Comparison of ENCODE assay signal across 8 mouse cellular contexts in genomic region chr2:73273249-73274118, GRCm38 (mm10). TPM values are rescaled to one million over a fixed set of nuclear protein-coding genes. Genes with fewer than 3 reads are reported as not detected.
A peak's percentile ranks its signal among the peaks of the same experiment; 100 is the strongest.
DNase-seq lines count a peak whose midpoint lies in the region; ATAC-seq and TF ChIP-seq lines count a peak whose summit lies in the region.

No protein-coding gene starts in this region.

- no peaks in the 10 kb centered on the region for H3K36me3 ChIP-seq in lung, postnatal 0 days (ENCODE audit: insufficient read depth, low read length)
- H3K36me3 ChIP-seq in hindbrain, embryonic 11.5 days (ENCODE audit: control insufficient read depth, insufficient read depth, low read length) = no peaks in the 10 kb centered on the region
- no peaks in the 10 kb centered on the region for H3K36me3 ChIP-seq in liver, embryonic 14.5 days (replicated peaks; ENCODE audit: control insufficient read depth, insufficient read depth, low read depth)
- H3K36me3 ChIP-seq in stomach, embryonic 15.5 days = no peaks in the 10 kb centered on the region

- H3K9ac ChIP-seq in lung, postnatal 0 days (replicated peaks; ENCODE audit: low read depth) = no peak overlapping the region
- peak overlapping the region; percentile 72 for H3K9ac ChIP-seq in hindbrain, embryonic 11.5 days (ENCODE audit: low read depth, low read length)
- no peak overlapping the region for H3K9ac ChIP-seq in liver, embryonic 14.5 days (replicated peaks)
- no peak overlapping the region for H3K9ac ChIP-seq in stomach, embryonic 15.5 days

- no peaks in the 10 kb centered on the region for H3K9me3 ChIP-seq in lung, postnatal 0 days (ENCODE audit: low read length)
- H3K9me3 ChIP-seq in hindbrain, embryonic 11.5 days (ENCODE audit: control insufficient read depth, low read length) = no peaks in the 10 kb centered on the region
- no peaks in the 10 kb centered on the region for H3K9me3 ChIP-seq in liver, embryonic 14.5 days (ENCODE audit: control insufficient read depth, low read length)
- no peaks in the 10 kb centered on the region for H3K9me3 ChIP-seq in stomach, embryonic 15.5 days

- no peak; the same call in 1 of the 2 replicates for TF ChIP-seq CTCF in lung, postnatal 0 days (IDR thresholded peaks at IDR 0.05)
- no peak for TF ChIP-seq CTCF in liver, embryonic 14.5 days (IDR thresholded peaks at IDR 0.05; ENCODE audit: low read depth)

- H3K4me3 ChIP-seq in lung, postnatal 0 days (ENCODE audit: low read depth, low read length) = peak overlapping the region; percentile 37
- H3K4me3 ChIP-seq in hindbrain, embryonic 11.5 days (ENCODE audit: low read depth, low read length) = peak overlapping the region; percentile 54
- H3K4me3 ChIP-seq in liver, embryonic 14.5 days (ENCODE audit: insufficient read depth in 1 of 2, low read depth in 2 of 2, low read length in 2 of 2) = peak overlapping the region; percentile 14 to 41; a peak in 2 of 4 replicates
- H3K4me3 ChIP-seq in stomach, embryonic 15.5 days (replicated peaks) = peak overlapping the region; percentile 38

- H3K4me1 ChIP-seq in lung, postnatal 0 days (ENCODE audit: insufficient read depth, low read depth, low read length) = peaks cover 14% of the 10 kb centered on the region; the same call in 1 of the 2 replicates
- H3K4me1 ChIP-seq in hindbrain, embryonic 11.5 days (replicated peaks; ENCODE audit: control insufficient read depth, insufficient read depth, low read length) = peaks cover 18% of the 10 kb centered on the region
- H3K4me1 ChIP-seq in liver, embryonic 14.5 days (replicated peaks; ENCODE audit: control insufficient read depth in 2 of 2, insufficient read depth in 2 of 2, low read length in 1 of 2) = peaks cover 0 to 5% of the 10 kb centered on the region in 2 experiments; a peak in 3 of 4 replicates
- H3K4me1 ChIP-seq in stomach, embryonic 15.5 days = peaks cover 26% of the 10 kb centered on the region

- TF ChIP-seq EP300 in lung, postnatal 0 days (IDR thresholded peaks at IDR 0.05) = no peak
- no peak for TF ChIP-seq EP300 in liver, embryonic 14.5 days (IDR thresholded peaks at IDR 0.05; ENCODE audit: low read depth)

- peak; percentile 23 for ATAC-seq in lung, postnatal 0 days
- ATAC-seq in hindbrain, embryonic 11.5 days (ENCODE audit: low FRiP score) = no peak
- ATAC-seq in liver, embryonic 14.5 days (ENCODE audit: insufficient read depth) = 0 out of 2 replicates have a peak, but pooled peaks have one; percentile 23
- ATAC-seq in stomach, embryonic 15.5 days (ENCODE audit: insufficient read depth, low FRiP score, low read depth) = no peak
- ATAC-seq in activated CD4-positive, CD25-positive, alpha-beta regulatory T cell, adult 4 months = no peak

- H3K27ac ChIP-seq in lung, postnatal 0 days (ENCODE audit: low read length) = no peak overlapping the region
- H3K27ac ChIP-seq in hindbrain, embryonic 11.5 days (ENCODE audit: low read depth, low read length) = peak overlapping the region; percentile 47
- H3K27ac ChIP-seq in liver, embryonic 14.5 days = no peak overlapping the region
- H3K27ac ChIP-seq in stomach, embryonic 15.5 days = no peak overlapping the region

- WGBS in lung, postnatal 0 days = under 1% methylated on average over 78 of the region's 110 CpGs
- under 1% methylated on average over 94 of the region's 110 CpGs for WGBS in hindbrain, embryonic 11.5 days
- under 1% methylated on average over 110 of the region's 110 CpGs for WGBS in liver, embryonic 14.5 days (ENCODE audit: insufficient replicate concordance)
- WGBS in stomach, embryonic 15.5 days = under 1% methylated on average over 91 of the region's 110 CpGs

- no peak for DNase-seq in lung, postnatal 0 days (ENCODE audit: low spot score)
- DNase-seq in lung, postnatal 25 days (ENCODE audit: low spot score) = no peak
- peak; percentile 66 for DNase-seq in embryo, embryonic 9.5 days (ENCODE audit: extremely low spot score)
- DNase-seq in hindbrain, embryonic 11.5 days (ENCODE audit: low spot score) = peak; percentile 78
- no peak for DNase-seq in liver, embryonic 14.5 days (ENCODE audit: low read depth in 3 of 3, low spot score in 3 of 3)
- no peak for DNase-seq in frontal cortex, adult 2 months (ENCODE audit: extremely low spot score in 1 of 2, low spot score in 1 of 2)

- H3K27me3 ChIP-seq in lung, postnatal 0 days (replicated peaks; ENCODE audit: insufficient read depth, low read length) = peaks cover 62% of the 10 kb centered on the region
- peaks cover 47% of the 10 kb centered on the region for H3K27me3 ChIP-seq in hindbrain, embryonic 11.5 days (ENCODE audit: control insufficient read depth, insufficient read depth, low read length)
- peaks cover 94% of the 10 kb centered on the region for H3K27me3 ChIP-seq in liver, embryonic 14.5 days (ENCODE audit: control insufficient read depth, insufficient read depth, low read length)
- peaks cover 77% of the 10 kb centered on the region for H3K27me3 ChIP-seq in stomach, embryonic 15.5 days (replicated peaks)

- H3K4me2 ChIP-seq in lung, postnatal 0 days (replicated peaks; ENCODE audit: low read depth, low read length) = peak overlapping the region; percentile 61
- peak overlapping the region; percentile 76 for H3K4me2 ChIP-seq in hindbrain, embryonic 11.5 days (replicated peaks; ENCODE audit: low read depth, low read length)
- peak overlapping the region; percentile 54 for H3K4me2 ChIP-seq in liver, embryonic 14.5 days (ENCODE audit: low read depth)
- peak overlapping the region; percentile 66 for H3K4me2 ChIP-seq in stomach, embryonic 15.5 days

RNA-seq across cellular contexts. Expression of gene Sp9, which starts 1.8 kb away (rescaled TPM):
- not detected in 2 replicates for polyA plus RNA-seq in lung, postnatal 0 days (2015; fragmentation: Nextera tagmentation; extraction: Ambion mirVana)
- 3.0 and 3.7 TPM in 2 replicates for polyA plus RNA-seq in hindbrain, embryonic 11.5 days (2014; fragmentation: Nextera tagmentation; extraction: Ambion mirVana)
- polyA plus RNA-seq in liver, embryonic 14.5 days (2012; rRNA removed) = 0.01 and 0.15 TPM in 2 replicates
- polyA plus RNA-seq in liver, embryonic 14.5 days (2014; fragmentation: Nextera tagmentation; extraction: Ambion mirVana) = not detected in 2 replicates
- polyA plus RNA-seq in stomach, embryonic 15.5 days (2015; fragmentation: Nextera tagmentation; extraction: Ambion mirVana) = 0.03 TPM in 1 of 2 replicates, not detected in the other
- polyA plus RNA-seq in activated CD4-positive, CD25-positive, alpha-beta regulatory T cell, adult 4 months (2017; shearing (Covaris generic)) = not detected
- 16.7 and 20.5 TPM in 2 replicates for polyA plus RNA-seq in frontal cortex, adult 2 months (2012; rRNA removed)

RNA-seq across cellular contexts. Expression of gene Scrn3, which starts 38.9 kb away (rescaled TPM):
- polyA plus RNA-seq in lung, postnatal 0 days (2015; fragmentation: Nextera tagmentation; extraction: Ambion mirVana) = 10.9 and 12.8 TPM in 2 replicates
- polyA plus RNA-seq in hindbrain, embryonic 11.5 days (2014; fragmentation: Nextera tagmentation; extraction: Ambion mirVana) = 10.7 and 12.7 TPM in 2 replicates
- 14.9 and 20.1 TPM in 2 replicates for polyA plus RNA-seq in liver, embryonic 14.5 days (2012; rRNA removed)
- 22.4 and 25.2 TPM in 2 replicates for polyA plus RNA-seq in liver, embryonic 14.5 days (2014; fragmentation: Nextera tagmentation; extraction: Ambion mirVana)
- polyA plus RNA-seq in stomach, embryonic 15.5 days (2015; fragmentation: Nextera tagmentation; extraction: Ambion mirVana) = 15.0 and 15.3 TPM in 2 replicates
- 1 to 10 TPM; 5.9 to 7.6 TPM for polyA plus RNA-seq in activated CD4-positive, CD25-positive, alpha-beta regulatory T cell, adult 4 months (2017; shearing (Covaris generic))
- polyA plus RNA-seq in frontal cortex, adult 2 months (2012; rRNA removed) = 25.5 and 26.0 TPM in 2 replicates

RNA-seq across cellular contexts. Expression of gene Cir1, which starts 39.0 kb away (rescaled TPM):
- 38.9 and 39.3 TPM in 2 replicates for polyA plus RNA-seq in lung, postnatal 0 days (2015; fragmentation: Nextera tagmentation; extraction: Ambion mirVana)
- 23.0 and 23.8 TPM in 2 replicates for polyA plus RNA-seq in hindbrain, embryonic 11.5 days (2014; fragmentation: Nextera tagmentation; extraction: Ambion mirVana)
- 6.2 and 13.8 TPM in 2 replicates for polyA plus RNA-seq in liver, embryonic 14.5 days (2012; rRNA removed)
- 19.2 and 20.5 TPM in 2 replicates for polyA plus RNA-seq in liver, embryonic 14.5 days (2014; fragmentation: Nextera tagmentation; extraction: Ambion mirVana)
- 24.6 and 26.5 TPM in 2 replicates for polyA plus RNA-seq in stomach, embryonic 15.5 days (2015; fragmentation: Nextera tagmentation; extraction: Ambion mirVana)
- polyA plus RNA-seq in activated CD4-positive, CD25-positive, alpha-beta regulatory T cell, adult 4 months (2017; shearing (Covaris generic)) = 10 to 100 TPM; 14.5 to 29.3 TPM
- 30.5 and 35.5 TPM in 2 replicates for polyA plus RNA-seq in frontal cortex, adult 2 months (2012; rRNA removed)

RNA-seq across cellular contexts. Expression of gene Ola1, which starts 54.8 kb away (rescaled TPM):
- polyA plus RNA-seq in lung, postnatal 0 days (2015; fragmentation: Nextera tagmentation; extraction: Ambion mirVana) = 30.4 and 30.6 TPM in 2 replicates
- 97.6 and 100 TPM in 2 replicates for polyA plus RNA-seq in hindbrain, embryonic 11.5 days (2014; fragmentation: Nextera tagmentation; extraction: Ambion mirVana)
- 16.0 and 25.2 TPM in 2 replicates for polyA plus RNA-seq in liver, embryonic 14.5 days (2012; rRNA removed)
- 43.0 and 44.6 TPM in 2 replicates for polyA plus RNA-seq in liver, embryonic 14.5 days (2014; fragmentation: Nextera tagmentation; extraction: Ambion mirVana)
- polyA plus RNA-seq in stomach, embryonic 15.5 days (2015; fragmentation: Nextera tagmentation; extraction: Ambion mirVana) = 77.3 and 81.4 TPM in 2 replicates
- polyA plus RNA-seq in activated CD4-positive, CD25-positive, alpha-beta regulatory T cell, adult 4 months (2017; shearing (Covaris generic)) = 100 to 1,000 TPM in 1 of 2 experiments, 10 to 100 TPM in 1; 79.2 to 103 TPM
- polyA plus RNA-seq in frontal cortex, adult 2 months (2012; rRNA removed) = 66.4 and 73.9 TPM in 2 replicates

Comparison
In these comparisons a context has a peak if more than half of its experiments do, and no peak if none do; other contexts are left out.
1. ATAC-seq: peak in lung, postnatal 0 days (single experiment) and liver, embryonic 14.5 days (single experiment); none in hindbrain, embryonic 11.5 days (single experiment), stomach, embryonic 15.5 days (single experiment) and activated CD4-positive, CD25-positive, alpha-beta regulatory T cell, adult 4 months (single experiment).
2. DNase-seq: peak in embryo, embryonic 9.5 days (single experiment) and hindbrain, embryonic 11.5 days (single experiment); none in lung, postnatal 0 days (single experiment), lung, postnatal 25 days (single experiment), liver, embryonic 14.5 days (0 of 3) and frontal cortex, adult 2 months (0 of 2).
3. Peak in every context shown above with its lines, with median percentiles within 50 percentile points of each other: H3K4me2 ChIP-seq and H3K4me3 ChIP-seq.